Mouse (Mus musculus) kidney, adult 11 months (tissue): ENCODE results near the gene Aox4.

Experiments
- DNase-seq: peaks from one replicate; pipeline ENCODE4 v3.0.0; 2022

Aox4 gene

GRCm38 (mm10) chr1:58210203-58210602 lies at the start of gene Aox4:
TSS of gene Aox4 (plus strand) at chr1:58210397.
- DNase-seq: peak; percentile 45

- DNase-seq: no peak
Observed at GRCm38 (mm10) chr1:58169893-58170292, 40.3 kb upstream of the Aox4 start.

DNA sequence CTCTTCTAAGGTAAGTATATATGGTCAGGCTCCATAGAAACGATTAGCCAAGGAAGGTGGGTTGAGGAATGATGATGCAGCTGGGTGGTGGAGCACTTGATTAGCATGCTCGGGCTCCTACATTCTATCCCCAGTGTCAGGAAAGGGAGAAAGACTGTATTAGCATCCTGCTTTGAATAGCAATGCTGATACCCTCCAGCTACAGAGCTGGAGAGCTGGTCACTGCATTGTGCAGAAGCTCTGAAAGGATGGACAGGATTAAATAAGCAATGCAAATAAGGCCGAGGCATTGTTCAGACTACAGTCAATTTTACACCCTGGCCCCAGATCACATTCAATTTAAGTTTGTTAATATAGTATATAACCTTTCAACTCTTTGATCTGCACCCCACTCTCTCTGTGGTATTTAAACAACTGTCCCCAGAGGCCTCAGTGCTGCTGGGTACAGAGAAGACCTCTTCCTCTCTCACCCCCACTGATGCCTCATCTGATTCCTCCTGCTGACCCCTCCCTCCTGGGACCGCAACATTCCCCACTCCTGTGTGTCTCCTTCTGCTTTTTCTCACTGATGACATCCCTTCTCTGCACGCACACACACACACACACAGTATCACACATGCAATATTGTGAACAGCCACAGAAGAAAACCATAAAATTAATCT lies 21.6 kb upstream of the Aox4 start:
- DNase-seq: no peak

DNA sequence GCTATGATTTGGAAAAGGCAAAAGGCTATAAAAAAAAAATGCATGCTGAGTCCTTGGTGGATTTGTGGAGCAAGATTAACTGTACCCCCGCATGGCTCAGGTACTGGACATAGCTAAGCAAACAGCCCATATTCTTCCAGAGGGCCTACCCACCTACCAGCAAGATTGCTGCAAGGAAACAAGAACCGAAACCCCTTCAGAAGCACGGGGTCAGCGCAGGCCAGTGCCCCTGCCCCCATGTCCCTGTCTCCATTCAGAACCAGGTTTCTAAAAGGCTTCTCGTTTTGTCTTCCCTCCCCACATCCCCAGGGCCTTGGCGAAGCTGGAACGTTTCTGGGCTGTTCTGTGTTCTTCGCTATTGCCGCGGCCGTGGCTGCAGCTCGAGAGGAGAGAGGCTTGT lies 15.9 kb upstream of the Aox4 start:
- DNase-seq: no peak

GRCm38 (mm10) chr1:58194988-58195387 lies 15.2 kb upstream of the Aox4 start:
- DNase-seq: no peak

- no peak for DNase-seq
Observed at GRCm38 (mm10) chr1:58195541-58195940, 14.7 kb upstream of the Aox4 start.

DNA sequence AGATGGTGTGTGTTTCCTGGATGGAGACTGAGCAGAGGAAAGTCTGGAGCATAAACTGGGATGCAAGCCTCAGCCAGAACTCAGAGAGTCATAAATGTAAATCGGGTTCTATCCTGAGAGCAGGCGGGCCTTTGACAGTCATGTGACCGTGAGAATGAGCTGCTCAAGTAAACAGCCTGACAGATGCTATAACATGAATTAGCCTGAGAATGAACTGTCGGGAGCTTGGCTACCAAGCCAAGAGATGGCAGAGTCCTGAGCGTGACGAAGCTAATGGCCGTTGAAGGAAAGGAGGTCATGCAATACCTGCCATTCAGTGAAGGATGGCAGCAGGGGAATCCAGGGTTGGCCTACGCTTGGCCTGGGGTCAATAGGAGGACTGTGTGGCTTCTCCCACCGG lies 13.2 kb upstream of the Aox4 start:
- no peak for DNase-seq

DNA sequence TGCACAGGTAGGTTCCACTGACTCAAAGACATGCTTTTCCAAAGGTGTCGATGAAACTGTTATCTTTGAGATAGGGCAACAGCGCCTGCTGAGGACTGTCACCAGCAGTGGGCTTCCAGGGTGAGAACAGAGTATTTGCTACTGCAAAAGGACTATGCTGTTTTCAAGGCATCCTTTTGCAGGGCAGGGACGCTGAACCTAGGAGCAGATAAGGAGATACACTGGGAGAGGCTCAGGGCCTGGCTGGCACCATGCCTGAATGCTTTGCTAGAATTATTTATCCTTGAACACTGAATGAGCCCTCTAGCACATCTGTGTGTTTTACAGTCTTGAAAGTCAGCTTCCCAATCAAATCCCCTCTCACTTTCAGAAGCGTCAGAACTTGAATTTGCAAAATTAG lies 11.8 kb upstream of the Aox4 start:
- DNase-seq: no peak

DNA sequence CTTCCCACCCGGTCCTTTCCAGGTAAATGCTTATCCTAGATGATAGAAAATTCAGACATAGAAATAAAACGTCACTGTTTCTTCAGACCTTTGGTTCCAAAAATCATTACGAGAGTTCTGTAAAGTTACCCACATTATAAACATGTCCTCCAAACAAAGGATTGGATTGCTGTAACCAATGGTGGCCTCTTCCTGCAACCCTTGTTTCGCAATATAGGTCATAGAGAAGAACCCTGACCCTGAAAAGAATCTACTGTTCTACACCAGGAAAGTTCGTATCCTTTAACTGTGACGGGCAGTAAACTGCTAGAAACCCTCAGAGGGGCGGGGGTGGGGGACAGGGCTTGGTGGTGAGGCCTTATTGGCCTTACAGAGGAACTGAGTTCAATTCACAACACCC lies 2.6 kb downstream of the Aox4 start:
- no peak for DNase-seq

DNA sequence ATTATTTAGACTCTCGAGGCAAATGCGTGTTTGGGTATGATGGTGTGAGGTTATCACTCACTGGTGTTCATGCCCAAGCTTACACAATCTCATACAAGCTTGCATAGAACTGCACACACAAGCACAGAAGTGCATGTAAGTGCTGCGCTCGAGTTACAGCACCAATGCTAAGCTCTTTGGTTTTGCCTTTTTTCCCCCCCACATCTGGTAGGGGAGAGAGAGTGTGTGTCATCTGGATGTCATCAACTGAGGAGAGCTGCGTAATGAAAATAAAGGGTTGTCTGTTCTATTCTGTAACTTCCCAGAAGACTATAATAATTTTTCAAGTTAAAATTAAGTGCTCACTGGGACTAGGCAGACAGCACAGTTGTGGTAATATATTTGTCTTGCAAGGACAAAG lies 3.6 kb downstream of the Aox4 start:
- DNase-seq: no peak

GRCm38 (mm10) chr1:58215353-58215752 lies 5.2 kb downstream of the Aox4 start:
- DNase-seq: no peak

- DNase-seq: no peak
Observed at GRCm38 (mm10) chr1:58215956-58216532, 5.8 kb downstream of the Aox4 start.

- DNase-seq: no peak
Observed at GRCm38 (mm10) chr1:58221070-58221469, 10.9 kb downstream of the Aox4 start.

GRCm38 (mm10) chr1:58221879-58222278 lies 11.7 kb downstream of the Aox4 start:
- DNase-seq: no peak

GRCm38 (mm10) chr1:58228086-58228485 lies 17.9 kb downstream of the Aox4 start:
- no peak for DNase-seq

DNA sequence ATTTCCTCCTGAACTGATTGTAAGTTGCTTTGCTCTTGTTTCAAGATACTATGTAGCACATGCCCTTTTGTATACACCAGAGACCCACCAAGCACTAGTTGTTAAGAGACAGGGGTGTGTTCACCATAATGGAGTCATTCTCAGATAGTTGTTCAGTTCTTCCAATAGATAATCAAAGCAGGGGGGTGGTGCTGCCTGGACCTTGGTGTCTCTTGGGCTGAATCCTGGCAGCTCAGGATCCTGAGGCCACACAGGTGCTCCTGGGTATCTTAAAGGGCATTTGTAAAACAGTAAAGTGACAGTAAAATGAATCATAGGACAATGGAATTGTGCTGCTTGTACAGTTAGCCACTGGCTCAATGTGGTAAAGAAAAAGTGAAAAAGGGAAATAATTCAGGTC lies 18.7 kb downstream of the Aox4 start:
- no peak for DNase-seq

DNA sequence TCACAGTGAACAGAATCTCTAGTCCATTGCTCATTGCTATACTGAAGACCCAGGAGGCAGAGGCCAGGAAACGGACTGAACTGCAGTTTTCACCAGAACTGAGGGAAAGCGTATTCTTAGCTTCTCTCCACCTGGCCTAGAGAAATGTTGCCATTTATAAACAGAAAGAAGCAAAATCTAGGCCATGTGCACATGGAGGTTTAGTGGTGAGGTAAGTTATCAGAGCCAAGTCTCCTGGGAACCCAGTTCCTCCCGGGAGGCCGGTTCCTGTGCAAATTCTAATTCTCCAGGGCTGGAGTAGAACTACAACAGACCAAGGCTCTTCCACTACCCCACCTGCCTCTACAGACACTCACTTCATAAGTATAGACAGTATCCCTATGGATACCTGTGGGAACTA lies 19.6 kb downstream of the Aox4 start:
- no peak for DNase-seq

- DNase-seq: no peak
Observed at GRCm38 (mm10) chr1:58230542-58230941, 20.3 kb downstream of the Aox4 start.

DNA sequence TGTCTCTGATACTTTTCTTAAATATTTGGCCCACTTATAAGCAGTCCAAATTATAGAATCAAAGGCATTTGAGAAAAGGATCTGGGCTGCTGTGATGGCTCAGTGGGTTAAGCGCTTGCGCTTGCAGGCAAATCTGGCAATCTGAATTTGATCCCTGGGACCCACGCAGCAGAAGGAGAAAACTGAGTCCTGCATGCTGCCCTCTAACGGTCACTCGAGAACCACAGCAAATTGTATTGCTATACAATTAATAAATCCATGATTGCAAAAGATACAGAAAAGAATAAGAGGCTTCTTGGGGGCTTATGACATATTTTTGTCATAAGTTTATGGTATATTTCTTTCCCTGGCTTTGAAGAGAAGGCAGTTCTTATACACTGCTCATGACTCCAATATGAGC lies 25.2 kb downstream of the Aox4 start:
- no peak for DNase-seq

DNA sequence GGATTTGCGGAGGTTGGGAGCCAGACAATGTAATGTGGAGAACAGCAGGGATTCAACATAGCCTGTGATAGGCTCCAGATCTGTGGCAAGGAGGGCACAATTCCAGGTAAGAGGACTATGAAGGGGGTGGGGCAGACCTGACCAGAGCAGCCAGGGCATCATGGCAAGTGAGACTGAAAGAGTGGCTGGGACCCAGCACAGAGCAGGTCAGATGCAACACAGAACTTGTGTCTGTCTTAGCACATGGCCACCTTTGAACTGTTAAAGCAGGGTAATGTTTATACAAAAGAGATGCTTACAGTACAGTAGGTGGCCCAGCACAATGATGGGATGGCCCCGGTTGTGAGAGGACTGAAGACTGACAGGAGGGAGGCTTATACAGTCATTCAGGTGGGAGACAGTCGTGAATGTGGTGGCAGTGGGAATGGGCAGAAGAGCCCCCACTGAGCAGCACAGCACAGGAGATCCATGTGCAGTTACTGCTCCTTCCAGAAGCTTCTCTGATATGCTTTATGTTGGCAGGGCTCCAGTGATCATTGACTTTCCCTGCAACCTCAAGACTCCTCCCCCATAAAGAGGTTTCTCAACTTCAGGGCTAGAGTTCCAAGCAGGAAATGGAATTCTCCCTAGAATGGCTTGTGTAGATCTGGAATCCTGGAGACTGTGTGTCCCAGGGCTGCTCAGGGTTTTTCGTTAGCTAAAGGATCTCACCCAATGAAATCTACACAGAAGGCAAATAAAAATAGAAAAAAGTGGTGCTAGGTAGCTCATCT lies 27.5 kb downstream of the Aox4 start:
- no peak for DNase-seq

- DNase-seq: no peak
Observed at GRCm38 (mm10) chr1:58238440-58238839, 28.2 kb downstream of the Aox4 start.

GRCm38 (mm10) chr1:58238961-58239360 lies 28.8 kb downstream of the Aox4 start:
- no peak for DNase-seq

DNA sequence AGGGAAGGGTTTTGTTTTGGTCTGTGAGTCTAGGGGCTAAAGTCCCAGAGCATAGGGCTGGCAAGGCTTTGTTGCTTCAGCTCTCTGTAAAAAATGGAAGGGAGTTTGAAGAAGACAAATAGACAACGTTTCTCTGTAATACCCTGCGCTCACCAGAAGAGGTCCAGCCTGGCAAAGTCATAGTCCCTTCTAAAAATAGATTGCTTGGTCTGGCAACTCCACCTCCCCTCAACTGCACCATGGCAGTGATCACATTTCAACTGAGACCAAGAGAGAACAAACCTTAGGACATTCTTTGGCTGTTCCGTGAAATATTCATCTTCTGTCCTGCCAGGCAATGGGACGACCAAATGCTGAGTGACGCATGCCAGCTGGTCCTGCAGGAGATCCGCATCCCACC lies 30.1 kb downstream of the Aox4 start:
- no peak for DNase-seq

GRCm38 (mm10) chr1:58244487-58244886 lies 34.3 kb downstream of the Aox4 start:
- no peak for DNase-seq
